Mouse (Mus musculus): ENCODE results near the gene Gpr137b.

DNA sequence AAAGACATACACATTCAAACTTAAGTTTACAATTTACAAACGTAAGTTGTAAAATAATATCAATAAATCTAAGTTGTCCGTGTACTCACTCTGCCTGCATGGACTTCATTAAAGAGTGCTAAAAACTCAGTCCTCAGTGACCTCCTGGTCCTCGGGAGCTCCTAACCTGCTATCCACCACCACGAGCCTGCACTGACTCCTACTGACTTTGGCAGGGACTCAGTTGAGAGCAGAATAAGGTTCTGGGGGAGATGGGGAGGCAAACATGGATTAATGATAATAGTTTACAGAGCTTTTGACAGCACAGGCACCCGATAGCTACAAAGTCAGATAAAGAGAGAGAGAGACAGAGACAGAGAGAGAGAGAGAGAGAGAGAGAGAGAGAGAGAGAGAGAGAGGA is 16.6 kb downstream of the Gpr137b start:
- TF ChIP-seq CTCF (IDR thresholded peaks at IDR 0.05; ENCODE audit: extremely low read depth, insufficient read depth, low read length): no peak
- TF ChIP-seq POLR2A (IDR thresholded peaks at IDR 0.05; ENCODE audit: extremely low read depth, insufficient read depth, low read length): no peak
